Mouse (Mus musculus): ENCODE data around the gene Gm20388.

DNA sequence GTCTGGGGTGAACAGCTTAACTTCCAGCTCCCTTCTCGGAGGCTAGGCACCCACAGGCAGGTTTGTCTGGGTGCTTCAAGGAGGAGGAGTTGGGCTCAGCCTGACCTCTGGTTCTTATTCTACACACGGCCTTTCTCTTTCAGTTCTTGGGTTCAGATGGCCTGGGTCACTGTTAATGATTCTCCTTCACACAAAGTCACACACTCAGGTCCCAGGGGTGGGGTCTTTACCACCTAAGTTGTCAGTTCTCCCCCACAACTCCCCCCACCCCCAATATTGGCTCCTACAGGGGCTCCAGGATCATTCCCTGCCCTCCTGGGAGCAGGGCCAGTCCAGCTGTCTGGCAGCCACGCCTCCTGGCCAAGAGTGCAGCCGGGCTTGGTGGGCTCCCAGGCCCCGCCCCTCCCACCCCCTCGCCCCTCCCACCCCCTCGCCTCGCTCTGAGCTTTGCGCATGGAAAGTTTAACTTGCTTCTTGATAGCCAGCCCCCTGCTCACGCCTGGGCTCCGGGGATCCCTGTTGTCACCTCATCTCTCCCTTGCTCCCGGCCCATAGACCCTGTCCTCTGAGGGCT lies 605.6 kb downstream of the Gm20388 start:
- no peak for TF ChIP-seq CTCF (IDR thresholded peaks at IDR 0.05; ENCODE audit: low read depth, low read length)
- no peak for TF ChIP-seq GATA2 (IDR thresholded peaks at IDR 0.05; ENCODE audit: borderline replicate concordance, low read depth, low read length)
- TF ChIP-seq POLR2AphosphoS5 (IDR thresholded peaks at IDR 0.05; ENCODE audit: insufficient replicate concordance, low read depth, low read length), result no peak

Data from G1E (cell line).